32 mouse cellular contexts compared by ENCODE assay signal in genomic region chr5:17328946-17329566, GRCm38 (mm10). TPM values are rescaled to one million over a fixed set of nuclear protein-coding genes. Genes with fewer than 3 reads are reported as not detected.
DNase-seq lines count a peak whose midpoint lies in the region; TF ChIP-seq lines count a peak whose summit lies in the region.
"Had no signal": no experiment of that assay in that cellular context is flagged by ENCODE, and none has a peak within 500 bp of the region (broad histone marks: within the 10 kb centered on the region; RNA-seq: fewer than 3 reads in every experiment).

No protein-coding gene starts in this region.

- peak; percentile 15 for DNase-seq in kidney, postnatal 10 days
- DNase-seq in kidney, adult 11 months: no peak
- DNase-seq in 3T3-L1 (ENCODE audit: low read depth, low spot score): peak; percentile 82
- peak; percentile 81 for DNase-seq in Muller cell, postnatal 12 days (ENCODE audit: inconsistent ontology term)
- DNase-seq in layer of hippocampus, adult 9-11 months: no peak
- DNase-seq in adrenal gland, adult 2 months: no peak
- DNase-seq: adrenal gland, adult 8-10 months; adrenal gland, postnatal 36 days; B cell, adult 2 months; cerebellum, adult 11 months; cerebellum, adult 8-10 months; cerebellum, postnatal 14 days; embryo, embryonic 11 days; gastrocnemius, postnatal 10 days; heart, adult 2 months; heart, postnatal 14 days had no signal

- H3K27ac ChIP-seq in embryonic fibroblast, embryonic 13.5 days (ENCODE audit: insufficient read depth, low read length): peak overlapping the region; percentile 89
- H3K27ac ChIP-seq: embryonic facial prominence, embryonic 15.5 days; forebrain, embryonic 12.5 days; heart, adult 2 months; heart, embryonic 15.5 days; hindbrain, embryonic 13.5 days; hindbrain, postnatal 0 days had no signal

- no peak for TF ChIP-seq CTCF in embryonic fibroblast, embryonic 13.5 days (IDR thresholded peaks at IDR 0.05; ENCODE audit: borderline replicate concordance, insufficient read depth, low read length)

- H3K4me1 ChIP-seq in embryonic fibroblast, embryonic 13.5 days (ENCODE audit: control insufficient read depth, insufficient read depth, low read length): peaks cover 2% of the 10 kb centered on the region
- H3K4me1 ChIP-seq: embryonic facial prominence, embryonic 15.5 days; forebrain, embryonic 12.5 days; heart, embryonic 15.5 days; hindbrain, embryonic 13.5 days had no signal

- no peak overlapping the region for H3K4me3 ChIP-seq in embryonic fibroblast, embryonic 13.5 days (ENCODE audit: insufficient read depth, low read length)
- H3K4me3 ChIP-seq: embryonic facial prominence, embryonic 15.5 days; forebrain, embryonic 12.5 days; heart, adult 2 months; heart, embryonic 15.5 days; hindbrain, embryonic 13.5 days had no signal

- TF ChIP-seq POLR2A in embryonic fibroblast, embryonic 13.5 days (IDR thresholded peaks at IDR 0.05; ENCODE audit: low read depth, low read length): no peak

RNA-seq across cellular contexts. Expression of gene Speer4f2, which starts 43.9 kb away (rescaled TPM):
- polyA plus RNA-seq in embryonic fibroblast, embryonic 13.5 days (2011; ENCODE audit: insufficient read length, low read depth, missing spikeins): not detected in 2 replicates
- total RNA-seq in adrenal gland, adult 2 months (2021): not detected
- not detected in 2 replicates for polyA plus RNA-seq in adrenal gland, adult 2 months (2012; rRNA removed)
- total RNA-seq: adrenal gland, adult 8-10 months; adrenal gland, postnatal 36 days; common myeloid progenitor, adult 5-6 weeks; G1E; gastrocnemius, postnatal 10 days; gastrocnemius, postnatal 4 days; heart, adult 2 months; heart, postnatal 14 days; hematopoietic stem cell, adult 5-6 weeks; hindbrain, postnatal 0 days had no signal
- polyA plus RNA-seq: activated CD4-positive, CD25-positive, alpha-beta regulatory T cell, adult 4 months; CD4-positive, CD25-positive, alpha-beta regulatory T cell, adult 4 months; embryonic facial prominence, embryonic 11.5 days; embryonic facial prominence, embryonic 15.5 days; forebrain, embryonic 12.5 days; forebrain, embryonic 16.5 days; frontal cortex, adult 2 months; G1E; heart, adult 2 months; heart, embryonic 11.5 days; heart, embryonic 15.5 days; hindbrain, embryonic 13.5 days; hindbrain, postnatal 0 days had no signal

Comparison
In these comparisons a context has a peak if more than half of its experiments do, and no peak if none do; other contexts are left out.
1. DNase-seq: peak in kidney, postnatal 10 days (single experiment), 3T3-L1 (single experiment) and Muller cell, postnatal 12 days (single experiment); none in kidney, adult 11 months (single experiment), layer of hippocampus, adult 9-11 months (single experiment) and adrenal gland, adult 2 months (single experiment).